Mouse (Mus musculus): Measurements from ENCODE around the gene Ccdc149. TPM values are rescaled to one million over a fixed set of nuclear protein-coding genes. Genes with fewer than 3 reads are reported as not detected.

The Ccdc149 gene
- polyA plus RNA-seq, 1 experiment from 2014 or later: 2.6 TPM

DNA sequence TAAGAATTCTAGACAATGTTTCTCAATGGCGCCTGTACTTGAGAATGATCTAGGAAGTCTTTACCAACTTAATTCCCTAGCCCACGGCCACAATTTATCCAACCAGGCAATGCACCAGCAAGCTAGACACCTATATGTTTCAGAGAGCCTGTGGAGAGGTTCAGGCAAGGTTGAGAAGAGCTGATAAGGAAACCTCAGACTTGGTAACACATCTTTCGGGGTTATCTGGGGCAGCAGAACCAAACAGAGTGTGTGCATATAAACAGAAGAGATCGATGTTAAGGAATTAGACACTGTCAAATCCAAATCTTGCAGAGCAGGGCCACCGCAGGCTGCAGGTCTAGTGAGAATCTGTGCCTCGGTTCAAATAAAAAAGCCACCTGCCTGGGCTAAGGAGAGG is 113.2 kb downstream of the Ccdc149 start:
- no peak for ATAC-seq (ENCODE audit: insufficient number of reproducible peaks, low FRiP score)
- Histone ChIP-seq H3K27me3 (replicated peaks) (no peaks in the 10 kb centered on the region), H3K4me2 (no peak overlapping the region), H3K9ac (no peak overlapping the region), H3K4me1 (replicated peaks) (peaks cover 11% of the 10 kb centered on the region), H3K27ac (ENCODE audit: poor library complexity, severe bottlenecking) (no peak overlapping the region), H3K36me3 (no peaks in the 10 kb centered on the region), H3K4me3 (no peak overlapping the region), H3K9me3 (replicated peaks) (no peaks in the 10 kb centered on the region)
- WGBS: 70% methylated on average over 6 of the region's 6 CpGs

DNA sequence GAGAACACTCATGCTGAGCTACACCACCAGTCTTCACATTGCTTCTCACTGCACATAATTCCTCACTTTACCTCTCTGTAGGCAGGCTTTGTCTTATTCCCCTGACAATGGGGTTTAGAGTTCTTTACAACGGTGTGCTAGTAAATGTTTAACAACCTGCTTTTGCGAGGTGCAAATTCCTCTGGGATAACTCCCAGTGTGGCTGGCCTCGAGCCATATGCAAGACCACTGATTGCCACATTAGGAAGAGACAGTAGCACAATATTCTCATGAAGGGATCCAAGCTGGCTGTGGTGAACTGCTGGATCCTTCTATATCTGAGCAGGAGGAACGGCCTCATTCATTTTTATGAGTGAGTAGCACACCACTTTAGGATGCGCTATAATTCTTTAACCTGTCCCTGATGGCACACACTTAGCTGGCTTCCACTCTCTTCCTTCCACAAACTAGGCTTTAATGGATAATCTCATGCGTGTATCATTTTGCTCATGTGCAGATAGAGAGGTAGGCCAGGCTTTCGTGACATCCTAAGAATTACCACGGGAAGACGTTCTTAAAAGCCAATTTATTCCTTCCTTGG is 114.1 kb downstream of the Ccdc149 start:
- H3K4me3 ChIP-seq: no peak overlapping the region
- H3K9ac ChIP-seq: no peak overlapping the region
- no peak overlapping the region for H3K27ac ChIP-seq (ENCODE audit: poor library complexity, severe bottlenecking)
- H3K4me1 ChIP-seq (replicated peaks): peaks cover 10% of the 10 kb centered on the region
- WGBS: 70% methylated on average over 9 of the region's 9 CpGs
- no peaks in the 10 kb centered on the region for H3K36me3 ChIP-seq
- H3K27me3 ChIP-seq (replicated peaks): no peaks in the 10 kb centered on the region
- no peaks in the 10 kb centered on the region for H3K9me3 ChIP-seq (replicated peaks)
- H3K4me2 ChIP-seq: no peak overlapping the region
- no peak for ATAC-seq (ENCODE audit: insufficient number of reproducible peaks, low FRiP score)

DNA sequence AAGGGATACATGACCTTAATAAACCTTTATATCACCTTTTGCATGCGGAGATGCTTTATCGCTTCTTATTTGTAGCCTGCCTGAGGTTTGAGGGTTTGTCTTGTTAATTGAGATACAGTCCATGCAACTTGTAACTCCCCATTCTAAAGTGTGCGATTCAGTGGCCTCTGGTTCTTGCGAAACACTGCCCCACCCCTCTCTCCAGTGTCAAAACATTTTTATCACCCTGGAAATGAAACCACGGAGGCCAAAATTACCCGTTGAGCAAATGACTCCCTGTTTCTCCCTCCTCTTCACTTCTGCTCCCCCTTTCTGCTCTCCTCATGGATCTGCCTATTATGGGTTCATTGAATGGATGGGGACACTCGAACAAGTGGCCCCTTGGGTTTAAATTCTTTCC is 115.7 kb downstream of the Ccdc149 start:
- no peak overlapping the region for H3K4me2 ChIP-seq
- no peak for ATAC-seq (ENCODE audit: insufficient number of reproducible peaks, low FRiP score)
- no peak overlapping the region for H3K9ac ChIP-seq
- H3K27me3 ChIP-seq (replicated peaks): no peaks in the 10 kb centered on the region
- no peaks in the 10 kb centered on the region for H3K36me3 ChIP-seq
- WGBS: 77% methylated on average over 7 of the region's 7 CpGs
- H3K27ac ChIP-seq (ENCODE audit: poor library complexity, severe bottlenecking): no peak overlapping the region
- H3K4me3 ChIP-seq: no peak overlapping the region
- H3K9me3 ChIP-seq (replicated peaks): no peaks in the 10 kb centered on the region
- H3K4me1 ChIP-seq (replicated peaks): peaks cover 6% of the 10 kb centered on the region

DNA sequence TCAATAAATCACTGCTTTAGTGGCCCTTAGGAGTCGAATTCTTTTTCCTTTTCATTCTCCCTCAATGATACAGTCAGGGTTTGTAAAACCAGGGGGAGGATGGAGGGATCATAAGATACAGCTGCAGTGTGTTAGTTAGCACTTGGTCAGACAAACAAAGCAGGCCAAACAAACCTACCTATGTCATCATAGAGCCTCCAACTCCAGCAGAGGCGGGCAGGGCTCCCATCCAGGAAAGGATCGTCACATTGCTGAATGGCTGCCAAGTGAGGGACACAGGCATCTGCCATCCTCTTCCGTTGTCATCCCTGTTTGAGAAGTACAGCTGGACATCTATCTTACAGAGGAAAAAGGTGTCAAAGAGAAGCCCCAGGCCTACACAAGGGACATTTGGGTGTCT is 116.9 kb downstream of the Ccdc149 start:
- H3K4me1 ChIP-seq (replicated peaks): no peaks in the 10 kb centered on the region
- H3K27me3 ChIP-seq (replicated peaks): no peaks in the 10 kb centered on the region
- no peak for ATAC-seq (ENCODE audit: insufficient number of reproducible peaks, low FRiP score)

DNA sequence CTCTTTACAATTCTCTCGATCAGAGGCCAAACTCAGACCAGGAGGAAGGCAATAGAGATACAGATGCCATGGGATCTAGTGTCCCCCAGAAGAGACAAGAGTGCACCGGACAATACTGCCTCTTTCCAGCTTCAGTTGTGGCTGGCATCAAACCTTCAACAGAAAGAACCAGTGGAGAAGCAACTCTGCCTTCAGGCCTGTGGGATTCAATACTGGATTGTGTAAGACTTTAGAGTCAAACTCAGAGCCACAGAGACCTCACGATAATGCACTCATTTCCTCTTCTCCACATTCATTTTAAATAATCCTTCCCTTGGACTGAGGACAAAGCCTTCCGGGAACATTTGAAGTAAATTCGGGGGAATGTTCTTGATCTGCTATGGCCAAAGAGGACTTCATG is 118.6 kb downstream of the Ccdc149 start:
- WGBS: 76% methylated on average over 5 of the region's 5 CpGs
- Histone ChIP-seq H3K9ac (no peak overlapping the region), H3K9me3 (replicated peaks) (no peaks in the 10 kb centered on the region), H3K27me3 (replicated peaks) (no peaks in the 10 kb centered on the region), H3K4me1 (replicated peaks) (no peaks in the 10 kb centered on the region), H3K4me2 (no peak overlapping the region), H3K27ac (ENCODE audit: poor library complexity, severe bottlenecking) (no peak overlapping the region), H3K36me3 (no peaks in the 10 kb centered on the region), H3K4me3 (no peak overlapping the region)
- ATAC-seq (ENCODE audit: insufficient number of reproducible peaks, low FRiP score): no peak

More for the DNA sequence above, 116.9 kb downstream of the Ccdc149 start:
- Histone ChIP-seq H3K4me3 (no peak overlapping the region), H3K36me3 (no peaks in the 10 kb centered on the region), H3K9me3 (replicated peaks) (no peaks in the 10 kb centered on the region), H3K4me2 (no peak overlapping the region), H3K27ac (ENCODE audit: poor library complexity, severe bottlenecking) (no peak overlapping the region), H3K9ac (no peak overlapping the region)
- WGBS: 64% methylated on average over 4 of the region's 4 CpGs

DNA sequence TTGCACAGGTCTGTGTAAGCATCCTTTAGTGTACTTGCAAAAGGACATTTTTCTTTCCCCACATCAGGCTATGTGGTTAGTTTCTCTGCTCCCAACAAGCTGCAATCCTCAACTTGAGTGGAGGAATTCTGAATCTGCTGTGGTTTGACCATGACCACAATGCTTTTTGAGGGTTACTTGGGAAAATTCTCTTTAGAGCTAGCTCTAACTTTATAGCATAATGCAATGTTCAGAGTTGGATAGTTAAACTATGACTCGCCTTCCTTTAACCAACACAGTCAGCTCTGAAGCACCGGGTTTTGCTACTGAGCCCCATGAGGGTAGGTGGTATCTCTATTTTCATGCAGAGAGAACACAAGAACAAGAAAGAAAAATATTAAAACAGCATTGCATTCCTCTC is 119.8 kb downstream of the Ccdc149 start:
- no peaks in the 10 kb centered on the region for H3K27me3 ChIP-seq (replicated peaks)
- WGBS: 77% methylated on average over 2 of the region's 2 CpGs
- no peak for ATAC-seq (ENCODE audit: insufficient number of reproducible peaks, low FRiP score)

DNA sequence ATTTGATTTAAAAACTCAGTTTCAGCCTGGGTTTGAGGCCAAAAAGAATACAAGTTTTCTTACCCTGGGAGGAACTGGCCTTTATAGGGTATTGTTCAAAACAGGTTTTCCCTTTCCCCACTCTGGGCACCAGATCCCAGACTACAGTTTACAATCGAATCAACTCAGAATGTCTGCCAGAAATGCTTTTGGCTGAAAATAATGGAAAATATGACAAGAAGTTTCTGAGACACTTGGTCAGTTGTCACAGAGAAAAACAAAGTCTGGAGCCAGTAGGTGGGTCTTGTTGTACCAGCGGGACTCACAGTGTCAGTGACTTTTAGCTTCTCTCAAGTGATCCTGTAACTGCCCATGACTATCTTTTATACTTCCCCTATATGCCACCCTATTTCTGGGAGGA is 120.9 kb downstream of the Ccdc149 start:
- no peak for ATAC-seq (ENCODE audit: insufficient number of reproducible peaks, low FRiP score)
- WGBS: 67% methylated on average over 2 of the region's 2 CpGs
- Histone ChIP-seq H3K27me3 (replicated peaks) (no peaks in the 10 kb centered on the region), H3K9me3 (replicated peaks) (no peaks in the 10 kb centered on the region), H3K27ac (ENCODE audit: poor library complexity, severe bottlenecking) (no peak overlapping the region), H3K36me3 (no peaks in the 10 kb centered on the region), H3K9ac (no peak overlapping the region), H3K4me2 (no peak overlapping the region), H3K4me3 (no peak overlapping the region), H3K4me1 (replicated peaks) (no peaks in the 10 kb centered on the region)

More for the DNA sequence above, 119.8 kb downstream of the Ccdc149 start:
- H3K27ac ChIP-seq (ENCODE audit: poor library complexity, severe bottlenecking): no peak overlapping the region
- no peak overlapping the region for H3K4me3 ChIP-seq
- no peak overlapping the region for H3K4me2 ChIP-seq
- no peak overlapping the region for H3K9ac ChIP-seq
- H3K36me3 ChIP-seq: no peaks in the 10 kb centered on the region
- no peaks in the 10 kb centered on the region for H3K9me3 ChIP-seq (replicated peaks)
- H3K4me1 ChIP-seq (replicated peaks): no peaks in the 10 kb centered on the region

DNA sequence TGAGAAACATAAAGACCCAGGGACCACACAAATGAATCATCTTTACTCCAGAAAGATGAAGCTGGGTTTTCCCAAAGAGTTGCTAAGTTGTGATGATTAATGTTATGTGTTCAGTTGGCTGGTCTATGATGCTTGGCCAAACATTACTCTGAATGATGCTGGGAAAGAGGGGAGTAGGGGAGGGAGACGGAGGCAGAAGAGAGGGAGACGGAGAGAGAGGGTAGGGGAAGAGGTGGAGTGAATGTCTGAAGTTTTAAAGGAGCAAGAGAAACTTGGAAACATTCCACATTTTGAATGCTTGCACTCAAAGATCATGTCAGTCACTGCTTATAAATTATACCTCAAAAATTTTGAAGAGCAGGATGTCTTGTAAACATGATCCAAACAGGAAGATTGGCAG is 124.4 kb downstream of the Ccdc149 start:
- Histone ChIP-seq H3K4me3 (no peak overlapping the region), H3K27ac (ENCODE audit: poor library complexity, severe bottlenecking) (no peak overlapping the region), H3K27me3 (replicated peaks) (no peaks in the 10 kb centered on the region), H3K36me3 (no peaks in the 10 kb centered on the region), H3K4me2 (no peak overlapping the region), H3K9me3 (replicated peaks) (no peaks in the 10 kb centered on the region), H3K9ac (no peak overlapping the region), H3K4me1 (replicated peaks) (no peaks in the 10 kb centered on the region)
- 70% methylated on average over 2 of the region's 2 CpGs for WGBS
- no peak for ATAC-seq (ENCODE audit: insufficient number of reproducible peaks, low FRiP score)

DNA sequence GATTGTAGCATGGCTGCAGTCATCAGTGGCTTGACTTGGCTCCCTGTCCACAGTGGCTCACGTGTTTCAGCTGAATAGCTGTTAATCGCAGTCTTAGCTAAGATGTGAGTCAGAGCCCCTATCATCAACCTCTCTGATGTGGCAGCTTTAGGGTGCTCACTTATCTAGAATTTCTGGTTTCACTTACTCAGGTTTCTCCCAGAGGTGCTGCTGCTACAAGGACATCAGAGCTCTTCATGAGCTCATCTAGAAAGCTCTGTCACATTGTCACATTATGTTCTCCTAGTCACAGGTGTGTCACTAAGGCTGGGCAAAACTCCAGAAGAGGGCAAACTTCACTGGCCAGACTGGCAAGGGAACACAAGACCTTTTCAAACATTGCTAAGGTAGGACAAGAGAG is 132.2 kb downstream of the Ccdc149 start:
- Histone ChIP-seq H3K4me3 (no peak overlapping the region), H3K4me2 (no peak overlapping the region), H3K9ac (no peak overlapping the region), H3K4me1 (replicated peaks) (no peaks in the 10 kb centered on the region), H3K36me3 (no peaks in the 10 kb centered on the region), H3K27ac (ENCODE audit: poor library complexity, severe bottlenecking) (no peak overlapping the region), H3K27me3 (replicated peaks) (no peaks in the 10 kb centered on the region), H3K9me3 (replicated peaks) (no peaks in the 10 kb centered on the region)
- WGBS: 54% methylated on average over 2 of the region's 2 CpGs
- no peak for ATAC-seq (ENCODE audit: insufficient number of reproducible peaks, low FRiP score)

DNA sequence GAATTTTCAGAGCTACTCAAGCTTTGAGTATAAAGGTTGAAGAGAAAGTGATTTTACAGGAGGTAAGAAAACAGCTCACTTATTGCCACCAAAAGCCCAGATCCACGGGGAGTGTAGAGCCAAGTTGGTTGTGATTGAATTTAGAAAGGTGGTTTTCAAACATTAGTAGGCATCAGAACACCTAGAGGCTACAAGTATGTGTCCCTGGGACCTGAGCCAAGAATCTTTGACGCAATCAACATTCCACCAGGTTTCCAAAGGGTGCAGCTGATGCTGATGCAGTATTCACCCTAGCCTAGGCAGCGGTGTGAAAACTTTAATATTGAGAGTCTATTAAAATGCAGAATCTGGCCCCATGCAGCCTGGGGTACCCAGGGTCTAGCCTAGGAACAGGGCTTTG is 135.7 kb downstream of the Ccdc149 start:
- H3K9me3 ChIP-seq (replicated peaks): no peaks in the 10 kb centered on the region
- H3K27ac ChIP-seq (ENCODE audit: poor library complexity, severe bottlenecking): no peak overlapping the region
- ATAC-seq (ENCODE audit: insufficient number of reproducible peaks, low FRiP score): no peak
- 61% methylated on average over 3 of the region's 3 CpGs for WGBS
- no peaks in the 10 kb centered on the region for H3K4me1 ChIP-seq (replicated peaks)
- no peaks in the 10 kb centered on the region for H3K27me3 ChIP-seq (replicated peaks)
- no peak overlapping the region for H3K4me3 ChIP-seq
- H3K36me3 ChIP-seq: no peaks in the 10 kb centered on the region
- H3K4me2 ChIP-seq: no peak overlapping the region
- no peak overlapping the region for H3K9ac ChIP-seq

DNA sequence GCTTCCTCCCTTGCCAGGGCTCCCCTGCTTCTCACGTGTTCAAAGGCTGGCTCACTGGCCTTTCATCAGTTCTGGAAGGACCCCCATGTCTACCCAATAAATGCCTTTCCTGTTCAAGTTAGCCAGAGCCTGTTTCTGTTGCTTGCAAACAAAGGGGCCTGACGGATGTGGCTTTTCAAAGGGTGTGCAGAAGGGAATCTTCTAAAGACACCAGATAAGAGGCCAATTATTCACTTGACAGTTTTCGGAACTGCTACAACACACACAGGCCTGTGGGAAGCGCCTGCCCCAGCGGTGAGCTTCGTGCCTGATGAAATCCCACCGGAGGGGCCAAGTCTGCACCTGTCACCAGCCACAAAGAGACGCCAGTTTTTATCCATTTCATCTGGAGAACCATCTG is 139.2 kb downstream of the Ccdc149 start:
- 21% methylated on average over 8 of the region's 8 CpGs for WGBS
- Histone ChIP-seq H3K4me3 (no peak overlapping the region), H3K4me2 (no peak overlapping the region), H3K9ac (no peak overlapping the region), H3K36me3 (no peaks in the 10 kb centered on the region), H3K4me1 (replicated peaks) (no peaks in the 10 kb centered on the region), H3K9me3 (replicated peaks) (no peaks in the 10 kb centered on the region), H3K27me3 (replicated peaks) (no peaks in the 10 kb centered on the region), H3K27ac (ENCODE audit: poor library complexity, severe bottlenecking) (no peak overlapping the region)
- ATAC-seq (ENCODE audit: insufficient number of reproducible peaks, low FRiP score): no peak
